Mouse (Mus musculus): ENCODE data around the gene Eps8l2. TPM values are rescaled to one million over a fixed set of nuclear protein-coding genes. Genes with fewer than 3 reads are reported as not detected.
"Not testable (repeated sequence)": the region's sequence is repeated elsewhere in the genome, so short reads cannot be mapped to it uniquely, and the experiment has no call there.

Gene Eps8l2
- polyA plus RNA-seq, 1 experiment from 2014 or later, result 234 TPM

- H3K4me3 ChIP-seq (ENCODE audit: low read depth, low read length); H3K9ac ChIP-seq (ENCODE audit: low read depth, low read length); H3K4me1 ChIP-seq (replicated peaks; ENCODE audit: control insufficient read depth, insufficient read depth, low read length); H3K27ac ChIP-seq (ENCODE audit: low read depth, low read length); ATAC-seq; H3K9me3 ChIP-seq (ENCODE audit: control insufficient read depth); H3K4me2 ChIP-seq (replicated peaks; ENCODE audit: low read depth); H3K27me3 ChIP-seq (replicated peaks; ENCODE audit: control insufficient read depth, insufficient read depth, low read length): not testable (repeated sequence)
- WGBS, result 95% methylated on average over 7 of the region's 7 CpGs
- 0 out of 2 replicates have a peak, but pooled peaks have one; percentile 4 for TF ChIP-seq CTCF (IDR thresholded peaks at IDR 0.05; ENCODE audit: low read depth)
- peaks cover 35% of the 10 kb centered on the region for H3K36me3 ChIP-seq (ENCODE audit: control insufficient read depth, insufficient read depth)
These were observed 69.0 kb downstream of the Eps8l2 start for GRCm38 (mm10) chr7:141407670-141408069.

GRCm38 (mm10) chr7:141408833-141409232 lies 70.2 kb downstream of the Eps8l2 start:
- no peak overlapping the region; the same call in 1 of the 2 replicates for H3K4me2 ChIP-seq (replicated peaks; ENCODE audit: low read depth)
- peak; percentile 67 for ATAC-seq
- H3K9ac ChIP-seq (ENCODE audit: low read depth, low read length), result no peak overlapping the region
- H3K4me1 ChIP-seq (replicated peaks; ENCODE audit: control insufficient read depth, insufficient read depth, low read length), result peaks cover 5% of the 10 kb centered on the region; the same call in 1 of the 2 replicates
- H3K9me3 ChIP-seq (ENCODE audit: control insufficient read depth), result no peaks in the 10 kb centered on the region
- no peak overlapping the region for H3K27ac ChIP-seq (ENCODE audit: low read depth, low read length)
- no peak overlapping the region for H3K4me3 ChIP-seq (ENCODE audit: low read depth, low read length)
- H3K36me3 ChIP-seq (ENCODE audit: control insufficient read depth, insufficient read depth), result peaks cover 24% of the 10 kb centered on the region; the same call in 1 of the 2 replicates
- TF ChIP-seq CTCF (IDR thresholded peaks at IDR 0.05; ENCODE audit: low read depth), result peak; percentile 98
- 12% methylated on average over 11 of the region's 11 CpGs for whole genome bisulfite sequencing
- H3K27me3 ChIP-seq (replicated peaks; ENCODE audit: control insufficient read depth, insufficient read depth, low read length), result no peaks in the 10 kb centered on the region

GRCm38 (mm10) chr7:141410631-141411030 lies 72.0 kb downstream of the Eps8l2 start:
- Histone ChIP-seq H3K27ac (ENCODE audit: low read depth, low read length) (no peak overlapping the region), H3K4me3 (ENCODE audit: low read depth, low read length) (no peak overlapping the region), H3K9ac (ENCODE audit: low read depth, low read length) (no peak overlapping the region), H3K4me2 (replicated peaks; ENCODE audit: low read depth) (no peak overlapping the region), H3K9me3 (ENCODE audit: control insufficient read depth) (no peaks in the 10 kb centered on the region), H3K36me3 (ENCODE audit: control insufficient read depth, insufficient read depth) (peaks cover 24% of the 10 kb centered on the region; the same call in 1 of the 2 replicates), H3K4me1 (replicated peaks; ENCODE audit: control insufficient read depth, insufficient read depth, low read length) (peaks cover 5% of the 10 kb centered on the region; the same call in 1 of the 2 replicates), H3K27me3 (replicated peaks; ENCODE audit: control insufficient read depth, insufficient read depth, low read length) (no peaks in the 10 kb centered on the region)
- WGBS, result 96% methylated on average over 8 of the region's 8 CpGs
- ATAC-seq, result no peak
- TF ChIP-seq CTCF (IDR thresholded peaks at IDR 0.05; ENCODE audit: low read depth), result no peak

- whole genome bisulfite sequencing, result 100% methylated on average over 1 of the region's 1 CpGs
- no peak overlapping the region for H3K9ac ChIP-seq (ENCODE audit: low read depth, low read length)
- H3K27ac ChIP-seq (ENCODE audit: low read depth, low read length), result no peak overlapping the region
- H3K4me2 ChIP-seq (replicated peaks; ENCODE audit: low read depth), result no peak overlapping the region
- H3K9me3 ChIP-seq (ENCODE audit: control insufficient read depth), result no peaks in the 10 kb centered on the region
- H3K4me1 ChIP-seq (replicated peaks; ENCODE audit: control insufficient read depth, insufficient read depth, low read length), result peaks cover 5% of the 10 kb centered on the region; the same call in 1 of the 2 replicates
- no peak for TF ChIP-seq CTCF (IDR thresholded peaks at IDR 0.05; ENCODE audit: low read depth)
- no peaks in the 10 kb centered on the region for H3K27me3 ChIP-seq (replicated peaks; ENCODE audit: control insufficient read depth, insufficient read depth, low read length)
- no peak for ATAC-seq
- no peak overlapping the region for H3K4me3 ChIP-seq (ENCODE audit: low read depth, low read length)
- H3K36me3 ChIP-seq (ENCODE audit: control insufficient read depth, insufficient read depth), result peaks cover 24% of the 10 kb centered on the region; the same call in 1 of the 2 replicates
These were observed 73.0 kb downstream of the Eps8l2 start for GRCm38 (mm10) chr7:141411667-141412066.

Other genes with a start within 250 kb of the Eps8l2 start
- 42.1 and 43.2 TPM in 2 replicates for gene Sigirr, start 238.3 kb upstream of the Eps8l2 start, polyA plus RNA-seq (2015; fragmentation: Nextera tagmentation; extraction: Ambion mirVana)
- gene Ano9, start 221.1 kb upstream of the Eps8l2 start, polyA plus RNA-seq (2015; fragmentation: Nextera tagmentation; extraction: Ambion mirVana), result 46.8 and 50.1 TPM in 2 replicates
- gene Ptdss2, start 216.5 kb upstream of the Eps8l2 start, polyA plus RNA-seq (2015; fragmentation: Nextera tagmentation; extraction: Ambion mirVana), result 36.6 and 37.7 TPM in 2 replicates
- gene Rnh1, start 166.0 kb upstream of the Eps8l2 start, polyA plus RNA-seq (2015; fragmentation: Nextera tagmentation; extraction: Ambion mirVana), result 133 and 141 TPM in 2 replicates
- 71.8 and 72.3 TPM in 2 replicates for gene Hras, start 144.9 kb upstream of the Eps8l2 start, polyA plus RNA-seq (2015; fragmentation: Nextera tagmentation; extraction: Ambion mirVana)
- gene Lrrc56, start 144.7 kb upstream of the Eps8l2 start, polyA plus RNA-seq (2015; fragmentation: Nextera tagmentation; extraction: Ambion mirVana), result 3.2 and 3.7 TPM in 2 replicates
- gene Lmntd2, start 124.8 kb upstream of the Eps8l2 start, polyA plus RNA-seq (2015; fragmentation: Nextera tagmentation; extraction: Ambion mirVana), result 2.7 and 3.4 TPM in 2 replicates
- 47.6 and 52.7 TPM in 2 replicates for gene Rassf7, start 123.0 kb upstream of the Eps8l2 start, polyA plus RNA-seq (2015; fragmentation: Nextera tagmentation; extraction: Ambion mirVana)
- 24.7 and 27.8 TPM in 2 replicates for gene Phrf1, start 110.1 kb upstream of the Eps8l2 start, polyA plus RNA-seq (2015; fragmentation: Nextera tagmentation; extraction: Ambion mirVana)
- 120 and 124 TPM in 2 replicates for gene Irf7, start 72.4 kb upstream of the Eps8l2 start, polyA plus RNA-seq (2015; fragmentation: Nextera tagmentation; extraction: Ambion mirVana)
- gene Cdhr5, start 62.1 kb upstream of the Eps8l2 start, polyA plus RNA-seq (2015; fragmentation: Nextera tagmentation; extraction: Ambion mirVana), result 914 and 971 TPM in 2 replicates
- 348 and 368 TPM in 2 replicates for gene Sct, start 59.7 kb upstream of the Eps8l2 start, polyA plus RNA-seq (2015; fragmentation: Nextera tagmentation; extraction: Ambion mirVana)
- gene Drd4, start 46.9 kb upstream of the Eps8l2 start, polyA plus RNA-seq (2015; fragmentation: Nextera tagmentation; extraction: Ambion mirVana), result 0.33 and 0.38 TPM in 2 replicates
- 52.8 and 55.7 TPM in 2 replicates for gene Deaf1, start 11.2 kb upstream of the Eps8l2 start, polyA plus RNA-seq (2015; fragmentation: Nextera tagmentation; extraction: Ambion mirVana)
- 21.8 and 23.3 TPM in 2 replicates for gene Tmem80, start 11.1 kb upstream of the Eps8l2 start, polyA plus RNA-seq (2015; fragmentation: Nextera tagmentation; extraction: Ambion mirVana)
- gene Taldo1, start 53.3 kb downstream of the Eps8l2 start, polyA plus RNA-seq (2015; fragmentation: Nextera tagmentation; extraction: Ambion mirVana), result 706 and 711 TPM in 2 replicates
- gene Gatd1, start 75.3 kb downstream of the Eps8l2 start, polyA plus RNA-seq (2015; fragmentation: Nextera tagmentation; extraction: Ambion mirVana), result 34.3 and 37.1 TPM in 2 replicates
- 2.7 and 3.3 TPM in 2 replicates for gene Cend1, start 90.6 kb downstream of the Eps8l2 start, polyA plus RNA-seq (2015; fragmentation: Nextera tagmentation; extraction: Ambion mirVana)
- 65.8 and 67.7 TPM in 2 replicates for gene Slc25a22, start 99.0 kb downstream of the Eps8l2 start, polyA plus RNA-seq (2015; fragmentation: Nextera tagmentation; extraction: Ambion mirVana)
- 1.4 and 1.6 TPM in 2 replicates for gene Pidd1, start 105.1 kb downstream of the Eps8l2 start, polyA plus RNA-seq (2015; fragmentation: Nextera tagmentation; extraction: Ambion mirVana)
- 968 and 992 TPM in 2 replicates for gene Rplp2, start 108.5 kb downstream of the Eps8l2 start, polyA plus RNA-seq (2015; fragmentation: Nextera tagmentation; extraction: Ambion mirVana)
- gene Pnpla2, start 116.3 kb downstream of the Eps8l2 start, polyA plus RNA-seq (2015; fragmentation: Nextera tagmentation; extraction: Ambion mirVana), result 75.5 and 79.4 TPM in 2 replicates
- gene Cracr2b, start 122.2 kb downstream of the Eps8l2 start, polyA plus RNA-seq (2015; fragmentation: Nextera tagmentation; extraction: Ambion mirVana), result 12.6 and 12.7 TPM in 2 replicates
- gene Cd151, start 128.5 kb downstream of the Eps8l2 start, polyA plus RNA-seq (2015; fragmentation: Nextera tagmentation; extraction: Ambion mirVana), result 27.6 and 29.3 TPM in 2 replicates
- 36.8 and 37.9 TPM in 2 replicates for gene Polr2l, start 136.3 kb downstream of the Eps8l2 start, polyA plus RNA-seq (2015; fragmentation: Nextera tagmentation; extraction: Ambion mirVana)
- 39.7 and 40.1 TPM in 2 replicates for gene Tspan4, start 136.4 kb downstream of the Eps8l2 start, polyA plus RNA-seq (2015; fragmentation: Nextera tagmentation; extraction: Ambion mirVana)
- gene Chid1, start 201.0 kb downstream of the Eps8l2 start, polyA plus RNA-seq (2015; fragmentation: Nextera tagmentation; extraction: Ambion mirVana), result 20.5 and 23.8 TPM in 2 replicates
- gene Ap2a2, start 223.3 kb downstream of the Eps8l2 start, polyA plus RNA-seq (2015; fragmentation: Nextera tagmentation; extraction: Ambion mirVana), result 69.7 and 76.6 TPM in 2 replicates

Data from intestine, postnatal 0 days (tissue).